Mouse (Mus musculus): Measurements from ENCODE around the gene Exoc6. TPM values are rescaled to one million over a fixed set of nuclear protein-coding genes. Genes with fewer than 3 reads are reported as not detected.

The Exoc6 gene
- total and polyA plus RNA-seq, 3 experiments, result 13.8 to 34.2 (median 29.8) TPM

- no peak for DNase-seq
- H3K27me3 ChIP-seq (ENCODE audit: control insufficient read depth, insufficient read depth, low read length), result no peaks in the 10 kb centered on the region
- peaks cover 13% of the 10 kb centered on the region for H3K36me3 ChIP-seq (ENCODE audit: control insufficient read depth, insufficient read depth, low read length)
- intact Hi-C loops (cut with DNase I), result loop anchor here (2.0 to 10.0 kb wide), 2 partner anchors 15 to 45 kb away; no protein-coding TSS in a partner anchor
- TF ChIP-seq CTCF (IDR thresholded peaks at IDR 0.05) (peak; percentile 60), EP300 (IDR thresholded peaks at IDR 0.05; ENCODE audit: insufficient read depth, low read depth, low read length) (no peak), POLR2A (IDR thresholded peaks at IDR 0.05; ENCODE audit: insufficient read depth, low read depth, low read length) (no peak)
- peaks cover 5% of the 10 kb centered on the region for H3K79me2 ChIP-seq (replicated peaks; ENCODE audit: control insufficient read depth, insufficient read depth, low read length)
- H3K4me3 ChIP-seq, result no peak overlapping the region
- peak overlapping the region; percentile 79 for H3K27ac ChIP-seq
- 34% methylated on average over 9 of the region's 9 CpGs for WGBS
- peak overlapping the region; percentile 13; the same call in 1 of the 2 replicates for H3K9ac ChIP-seq (ENCODE audit: low read depth, low read length)
- peaks cover 20% of the 10 kb centered on the region for H3K4me1 ChIP-seq (ENCODE audit: control insufficient read depth, insufficient read depth, low read length)
These were observed 9.3 kb downstream of the Exoc6 start for GRCm38 (mm10) chr19:37559286-37560079.

- H3K4me3 ChIP-seq, result no peak overlapping the region
- TF ChIP-seq CTCF (IDR thresholded peaks at IDR 0.05) (no peak), POLR2A (IDR thresholded peaks at IDR 0.05; ENCODE audit: insufficient read depth, low read depth, low read length) (no peak), EP300 (IDR thresholded peaks at IDR 0.05; ENCODE audit: insufficient read depth, low read depth, low read length) (no peak)
- peaks cover 13% of the 10 kb centered on the region for H3K36me3 ChIP-seq (ENCODE audit: control insufficient read depth, insufficient read depth, low read length)
- peak overlapping the region; percentile 9; the same call in 1 of the 2 replicates for H3K9ac ChIP-seq (ENCODE audit: low read depth, low read length)
- H3K27ac ChIP-seq, result peak overlapping the region; percentile 79
- H3K27me3 ChIP-seq (ENCODE audit: control insufficient read depth, insufficient read depth, low read length), result no peaks in the 10 kb centered on the region
- WGBS, result 31% methylated on average over 6 of the region's 6 CpGs
- intact Hi-C loops (cut with DNase I), result loop anchor here (2.0 to 10.0 kb wide), 2 partner anchors 15 to 45 kb away; no protein-coding TSS in a partner anchor
- DNase-seq, result peak in 1 of 2 experiments; percentile 37
- H3K79me2 ChIP-seq (replicated peaks; ENCODE audit: control insufficient read depth, insufficient read depth, low read length), result peaks cover 6% of the 10 kb centered on the region
- H3K4me1 ChIP-seq (ENCODE audit: control insufficient read depth, insufficient read depth, low read length), result peaks cover 20% of the 10 kb centered on the region
These were observed 9.8 kb downstream of the Exoc6 start for GRCm38 (mm10) chr19:37560080-37560427.

GRCm38 (mm10) chr19:37561106-37561892 is 11.1 kb downstream of the Exoc6 start:
- peaks cover 6% of the 10 kb centered on the region for H3K79me2 ChIP-seq (replicated peaks; ENCODE audit: control insufficient read depth, insufficient read depth, low read length)
- intact Hi-C loops (cut with DNase I), result loop anchor here (2.0 to 10.0 kb wide), 2 partner anchors 16 to 46 kb away; no protein-coding TSS in a partner anchor
- no peak overlapping the region for H3K4me3 ChIP-seq
- H3K4me1 ChIP-seq (ENCODE audit: control insufficient read depth, insufficient read depth, low read length), result peaks cover 20% of the 10 kb centered on the region
- no peak overlapping the region for H3K9ac ChIP-seq (ENCODE audit: low read depth, low read length)
- peak overlapping the region; percentile 79 for H3K27ac ChIP-seq
- peaks cover 13% of the 10 kb centered on the region for H3K36me3 ChIP-seq (ENCODE audit: control insufficient read depth, insufficient read depth, low read length)
- peak; percentile 95 for TF ChIP-seq EP300 (IDR thresholded peaks at IDR 0.05; ENCODE audit: insufficient read depth, low read depth, low read length)
- TF ChIP-seq POLR2A (IDR thresholded peaks at IDR 0.05; ENCODE audit: insufficient read depth, low read depth, low read length), result peak; percentile 31; the same call in 1 of the 2 replicates
- no peak for TF ChIP-seq CTCF (IDR thresholded peaks at IDR 0.05)
- peak; percentile 26 to 51 for DNase-seq
- 36% methylated on average over 10 of the region's 10 CpGs for WGBS
- H3K27me3 ChIP-seq (ENCODE audit: control insufficient read depth, insufficient read depth, low read length), result no peaks in the 10 kb centered on the region

DNA sequence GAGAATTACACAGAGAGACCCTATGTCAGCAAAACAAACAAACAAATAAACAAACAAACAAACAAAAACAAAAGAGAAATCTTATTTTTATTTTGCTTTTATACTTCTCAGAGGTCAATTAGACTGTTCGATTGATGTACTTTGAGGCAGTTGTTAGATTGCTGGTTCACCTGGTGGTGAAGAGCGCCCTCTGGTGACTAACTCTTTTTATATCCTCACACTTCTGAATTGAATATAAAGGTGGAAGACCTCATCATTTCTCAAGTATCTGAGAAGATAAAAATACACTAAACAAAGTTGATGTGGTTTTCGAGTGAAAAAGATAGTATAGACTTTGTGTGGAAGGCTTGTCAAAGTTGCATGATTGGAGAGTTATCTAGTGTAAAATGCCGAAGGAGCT is 13.5 kb downstream of the Exoc6 start:
- 20% methylated on average over 4 of the region's 4 CpGs for WGBS
- H3K9ac ChIP-seq (ENCODE audit: low read depth, low read length), result no peak overlapping the region
- no peak for DNase-seq
- intact Hi-C loops (cut with DNase I), result loop anchor here (1.0 to 10.0 kb wide), 2 partner anchors 33 to 49 kb away; no protein-coding TSS in a partner anchor
- H3K27ac ChIP-seq, result no peak overlapping the region; the same call in 1 of the 2 replicates
- TF ChIP-seq CTCF (IDR thresholded peaks at IDR 0.05), result peak; percentile 91
- TF ChIP-seq EP300 (IDR thresholded peaks at IDR 0.05; ENCODE audit: insufficient read depth, low read depth, low read length), result no peak
- H3K27me3 ChIP-seq (ENCODE audit: control insufficient read depth, insufficient read depth, low read length), result no peaks in the 10 kb centered on the region
- H3K4me3 ChIP-seq, result no peak overlapping the region
- peaks cover 19% of the 10 kb centered on the region for H3K4me1 ChIP-seq (ENCODE audit: control insufficient read depth, insufficient read depth, low read length)
- peaks cover 11% of the 10 kb centered on the region for H3K79me2 ChIP-seq (replicated peaks; ENCODE audit: control insufficient read depth, insufficient read depth, low read length)
- peaks cover 12% of the 10 kb centered on the region for H3K36me3 ChIP-seq (ENCODE audit: control insufficient read depth, insufficient read depth, low read length)

- no peaks in the 10 kb centered on the region for H3K27me3 ChIP-seq (ENCODE audit: control insufficient read depth, insufficient read depth, low read length)
- no peak overlapping the region for H3K27ac ChIP-seq
- WGBS, result 58% methylated on average over 7 of the region's 7 CpGs
- no peak overlapping the region for H3K9ac ChIP-seq (ENCODE audit: low read depth, low read length)
- no peak overlapping the region for H3K4me3 ChIP-seq
- intact Hi-C loops (cut with DNase I), result loop anchor here (10.0 kb wide), 1 partner anchor 51 kb away; no protein-coding TSS in a partner anchor
- peaks cover 10% of the 10 kb centered on the region for H3K79me2 ChIP-seq (replicated peaks; ENCODE audit: control insufficient read depth, insufficient read depth, low read length)
- peak; percentile 61 for TF ChIP-seq CTCF (IDR thresholded peaks at IDR 0.05)
- no peak for TF ChIP-seq POLR2A (IDR thresholded peaks at IDR 0.05; ENCODE audit: insufficient read depth, low read depth, low read length)
- H3K4me1 ChIP-seq (ENCODE audit: control insufficient read depth, insufficient read depth, low read length), result peaks cover 8% of the 10 kb centered on the region
- H3K36me3 ChIP-seq (ENCODE audit: control insufficient read depth, insufficient read depth, low read length), result peaks cover 9% of the 10 kb centered on the region
- no peak for DNase-seq
These were observed 15.6 kb downstream of the Exoc6 start for GRCm38 (mm10) chr19:37565806-37566205.
